Mouse (Mus musculus): ENCODE results near the gene Hspbap1.

DNA sequence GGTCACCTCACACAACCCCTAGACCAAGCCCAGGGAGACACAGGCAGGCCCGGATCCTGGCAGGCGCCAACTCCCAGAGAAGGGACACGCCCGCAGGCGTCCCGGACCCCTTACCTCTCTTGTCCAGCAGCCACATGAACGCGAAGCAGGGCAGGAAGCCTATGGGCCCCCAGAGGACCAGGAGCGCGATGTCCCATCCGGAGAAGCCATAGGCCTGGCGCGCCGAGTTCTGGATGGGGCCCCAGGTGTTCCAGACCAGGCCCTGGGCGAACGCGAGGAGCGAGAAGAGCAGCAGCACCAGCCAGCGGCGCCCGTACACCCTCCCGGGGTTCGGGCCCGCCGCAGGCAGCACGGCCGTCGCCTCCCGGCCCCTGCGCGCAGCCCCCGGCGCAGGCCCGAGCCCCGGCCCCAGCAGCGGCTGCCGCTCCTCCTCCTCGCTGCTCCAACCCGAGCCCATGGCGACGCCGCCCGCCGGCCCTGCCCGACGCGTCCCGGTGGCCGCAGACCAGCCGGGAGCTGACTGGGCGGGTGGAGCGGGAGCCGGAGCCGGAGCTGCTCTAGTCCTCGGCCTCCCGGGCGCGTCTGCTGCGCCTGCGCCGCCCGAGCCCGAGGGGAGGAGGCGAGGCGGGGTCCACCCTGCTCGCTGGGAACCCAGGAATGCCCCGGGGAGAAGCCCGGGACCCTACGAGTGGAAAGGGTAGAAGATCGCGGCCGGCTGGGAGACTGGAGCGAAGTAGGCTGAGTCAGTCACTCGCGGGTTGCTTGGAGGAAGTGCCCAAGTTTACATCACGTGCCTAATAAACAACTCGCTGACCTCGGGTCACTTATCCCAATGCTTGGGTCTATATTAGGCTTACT, 1.2 kb upstream of the Hspbap1 start, which contains the start of gene Dirc2:
- peak; percentile 54; the same call in 1 of the 2 replicates for TF ChIP-seq POLR2A (IDR thresholded peaks at IDR 0.05; ENCODE audit: low read depth, low read length)
- no peak for TF ChIP-seq CTCF (IDR thresholded peaks at IDR 0.05; ENCODE audit: extremely low read depth, insufficient read length, insufficient replicate concordance, low read depth, low read length)

Data from small intestine, adult 2 months (tissue).